Mouse (Mus musculus) monocyte, adult 5-6 weeks (primary cell): ENCODE measurements around the gene Pfpl. TPM values are rescaled to one million over a fixed set of nuclear protein-coding genes. Genes with fewer than 3 reads are reported as not detected.

Experiments
- ATAC-seq: fragments of 153-309, 156-312 bp; replicated peaks from 2 replicates; pipeline ENCODE4 v1.8.0; 2017; ENCODE audit warnings: mild to moderate bottlenecking; ENCODE audit not compliant: low TSS enrichment, insufficient number of reproducible peaks, severe bottlenecking, poor library complexity, low FRiP score
- total RNA-seq: library from RNA; stranded (forward); fragments of 200-1000, 200-491, 200-594 nt; gene quantifications from 3 replicates; pipeline ENCODE4 v1.2.3, GENCODE M21; 2017

Gene Pfpl
- not detected in 3 replicates for total RNA-seq

- ATAC-seq, result no peak
Measured at GRCm38 (mm10) chr19:12427605-12428004, at the start of gene Pfpl. Gene Pfpl, plus strand, starts transcription at chr19:12427905.

GRCm38 (mm10) chr19:12386979-12387378 is 40.7 kb upstream of the Pfpl start, which contains the start of gene Olfr1440:
Gene Olfr1440, plus strand, starts transcription at chr19:12387279.
- ATAC-seq, result no peak

GRCm38 (mm10) chr19:12413737-12414136 is 14.0 kb upstream of the Pfpl start:
- ATAC-seq, result no peak

DNA sequence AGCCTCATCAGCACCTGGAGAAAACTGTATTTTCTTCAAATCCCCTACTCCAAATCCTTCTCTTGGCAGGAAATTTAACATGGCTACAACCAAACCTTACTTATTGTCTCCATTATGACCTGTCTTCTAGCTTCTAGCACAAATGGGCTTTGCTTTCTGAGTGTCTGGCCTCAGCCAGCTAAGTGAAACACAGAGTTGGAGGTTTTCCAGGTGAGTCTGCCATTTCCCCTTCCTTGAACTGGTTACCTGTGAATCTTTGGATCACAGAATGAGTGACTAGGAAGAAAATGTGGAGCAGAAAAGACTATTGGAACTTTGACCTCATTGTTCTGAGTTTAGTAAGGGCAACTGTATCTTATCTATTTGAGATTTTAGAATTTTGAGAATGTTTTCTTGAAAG is 10.3 kb upstream of the Pfpl start, which contains the start of gene Olfr1441:
TSS of gene Olfr1441 (plus strand) at position 73 of the 400 bp plus-strand sequence.
- no peak for ATAC-seq

DNA sequence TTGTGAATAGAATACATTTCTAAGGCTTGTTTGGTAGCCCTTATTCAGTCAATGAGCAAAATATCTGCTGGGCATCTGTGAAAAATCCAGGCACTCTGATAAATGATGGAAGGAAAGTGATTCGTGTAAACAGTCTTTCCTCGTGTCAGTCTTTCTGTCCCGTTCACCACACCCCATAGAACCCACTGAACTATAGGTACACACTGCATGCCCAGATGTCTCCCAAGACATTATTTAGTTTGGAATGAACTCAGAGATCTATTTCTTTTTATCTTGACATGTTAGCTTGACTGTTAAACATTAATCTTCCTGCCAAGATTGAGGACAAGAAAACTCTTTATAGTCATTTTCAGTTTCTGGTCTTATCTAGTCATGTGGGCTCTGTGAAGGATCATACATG is 9.4 kb upstream of the Pfpl start:
- no peak for ATAC-seq

- no peak for ATAC-seq
Measured at GRCm38 (mm10) chr19:12420555-12420954, 7.2 kb upstream of the Pfpl start.

GRCm38 (mm10) chr19:12421680-12422079 is 6.0 kb upstream of the Pfpl start:
- ATAC-seq, result no peak

DNA sequence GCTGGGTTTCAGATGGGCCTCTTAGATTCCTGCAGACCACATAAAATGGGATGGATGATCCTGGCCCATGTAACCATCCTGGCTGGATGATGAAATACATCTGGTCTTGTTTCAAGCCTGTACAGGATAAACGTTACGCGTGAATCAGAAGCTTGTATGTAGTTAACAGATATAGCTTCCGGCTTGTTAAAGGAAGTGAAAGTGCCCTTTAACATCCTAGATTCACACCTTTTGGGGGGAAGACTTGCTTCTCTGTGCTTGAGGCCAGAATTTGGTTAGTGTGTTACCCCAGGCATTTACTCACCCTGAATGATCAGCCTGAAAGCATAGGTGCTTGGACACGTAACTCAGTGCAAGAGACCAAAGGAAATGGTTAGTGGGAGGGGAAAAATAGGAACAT is 604 bp upstream of the Pfpl start:
- ATAC-seq, result no peak

GRCm38 (mm10) chr19:12433033-12433432 is 5.3 kb downstream of the Pfpl start:
- ATAC-seq, result peak; percentile 50

- peak; percentile 59 for ATAC-seq
Measured at GRCm38 (mm10) chr19:12435011-12435416, 7.3 kb downstream of the Pfpl start.

DNA sequence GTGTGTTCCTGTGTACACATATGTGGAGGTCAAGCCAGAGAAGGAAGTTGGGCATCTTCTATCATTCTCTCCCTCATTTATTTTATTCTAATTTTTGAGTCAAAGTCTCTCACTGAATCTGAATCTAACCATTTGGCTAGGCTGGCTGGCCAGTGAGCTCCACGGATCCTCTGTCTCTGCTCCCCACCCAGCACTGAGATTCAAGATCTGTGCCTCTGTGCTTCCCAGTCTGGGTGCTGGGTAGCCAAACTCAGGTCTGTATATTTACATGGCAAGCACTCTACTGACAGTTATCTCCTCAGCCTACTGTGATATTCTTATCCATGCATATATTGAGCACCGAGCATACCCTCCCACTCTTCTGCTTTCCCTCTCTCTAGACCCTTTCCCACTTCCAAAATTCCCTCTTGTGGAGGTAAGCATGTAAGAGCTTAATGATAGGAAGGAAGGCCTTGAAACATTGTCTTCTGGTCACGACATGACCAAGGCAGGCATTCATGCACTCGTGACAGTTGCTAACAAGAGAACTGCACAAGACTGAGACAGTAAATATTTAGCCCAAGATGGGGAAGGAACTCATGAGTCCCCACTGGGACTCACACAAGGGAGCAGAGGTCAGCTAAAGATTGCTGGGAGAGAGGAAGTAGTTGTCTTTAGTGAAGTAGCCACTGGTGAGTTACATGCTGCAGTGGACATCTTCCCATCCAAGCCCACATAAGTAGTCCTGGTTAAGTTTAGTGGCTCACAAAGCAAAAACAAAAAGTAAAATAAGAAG is 8.2 kb downstream of the Pfpl start:
- peak; percentile 30 for ATAC-seq

GRCm38 (mm10) chr19:12439581-12439980 is 11.9 kb downstream of the Pfpl start:
- peak; percentile 29; the same call in 1 of the 2 replicates for ATAC-seq

DNA sequence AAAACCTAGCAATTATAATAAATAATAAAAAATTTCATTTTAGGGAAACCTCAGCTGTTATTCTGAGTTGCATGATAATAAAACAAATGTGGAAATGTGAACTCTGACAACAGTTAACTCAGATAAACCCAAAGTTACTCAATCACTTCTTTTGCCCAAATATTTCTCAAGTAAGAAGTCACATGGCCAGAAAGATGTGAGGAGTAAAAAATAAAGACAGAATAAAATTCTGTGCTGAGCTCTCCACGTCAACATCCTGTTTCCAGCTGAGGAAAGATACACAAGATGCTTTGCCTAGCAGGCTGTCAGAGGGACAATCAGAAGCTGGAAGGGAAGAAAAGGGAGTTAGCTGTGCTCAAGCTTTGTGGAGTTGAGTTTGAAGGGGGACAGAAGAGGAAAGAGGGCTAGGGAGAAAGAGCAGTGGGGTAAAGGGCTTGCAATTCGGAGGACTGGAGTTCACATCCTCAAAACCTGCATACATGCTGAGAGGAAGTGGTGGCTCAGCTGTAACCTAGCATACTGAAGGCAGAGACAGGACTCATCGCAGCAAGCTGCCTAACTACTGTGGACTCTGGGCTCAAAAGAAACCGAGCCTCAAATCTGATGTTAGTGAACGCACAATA is 12.5 kb downstream of the Pfpl start:
- peak; percentile 83 for ATAC-seq

DNA sequence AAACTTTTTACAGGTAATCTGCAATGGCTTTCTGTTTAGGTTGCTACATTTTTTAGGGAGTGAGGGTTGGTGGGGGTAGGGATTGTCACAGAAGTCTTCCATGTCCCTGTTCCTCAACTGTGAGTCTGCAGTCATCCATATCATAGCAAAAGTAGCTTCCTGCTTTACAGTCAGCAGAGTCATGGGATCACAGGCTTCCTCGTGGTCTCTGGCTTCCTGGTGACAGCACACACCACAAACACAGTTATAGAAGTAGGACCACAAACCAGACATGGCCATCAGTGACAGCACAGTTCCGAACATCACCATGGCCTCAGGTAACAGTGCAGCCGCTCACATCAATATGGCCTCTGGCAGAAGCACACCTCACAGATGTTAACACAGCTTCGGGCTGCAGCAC is 14.9 kb downstream of the Pfpl start:
- ATAC-seq, result peak; percentile 38; the same call in 1 of the 2 replicates

DNA sequence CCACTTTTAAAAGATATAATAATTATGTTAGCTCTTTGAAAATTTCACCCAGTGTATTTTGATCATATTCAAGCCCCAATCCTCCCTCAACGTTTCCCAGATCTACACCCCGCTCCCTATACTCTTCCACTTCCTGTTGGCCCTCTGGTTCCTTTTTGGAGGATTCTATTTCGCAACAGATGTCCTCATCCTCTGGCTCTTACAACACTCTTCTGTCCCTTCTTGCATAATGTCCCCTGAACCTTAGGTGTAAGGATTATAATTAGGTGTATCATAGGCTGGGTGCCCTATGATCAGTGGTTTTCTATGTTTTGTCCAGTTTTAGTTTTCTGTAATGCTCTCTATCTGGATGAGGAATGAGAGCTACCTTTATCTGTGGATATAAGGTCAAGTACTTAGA is 17.3 kb downstream of the Pfpl start:
- peak; percentile 51 for ATAC-seq

DNA sequence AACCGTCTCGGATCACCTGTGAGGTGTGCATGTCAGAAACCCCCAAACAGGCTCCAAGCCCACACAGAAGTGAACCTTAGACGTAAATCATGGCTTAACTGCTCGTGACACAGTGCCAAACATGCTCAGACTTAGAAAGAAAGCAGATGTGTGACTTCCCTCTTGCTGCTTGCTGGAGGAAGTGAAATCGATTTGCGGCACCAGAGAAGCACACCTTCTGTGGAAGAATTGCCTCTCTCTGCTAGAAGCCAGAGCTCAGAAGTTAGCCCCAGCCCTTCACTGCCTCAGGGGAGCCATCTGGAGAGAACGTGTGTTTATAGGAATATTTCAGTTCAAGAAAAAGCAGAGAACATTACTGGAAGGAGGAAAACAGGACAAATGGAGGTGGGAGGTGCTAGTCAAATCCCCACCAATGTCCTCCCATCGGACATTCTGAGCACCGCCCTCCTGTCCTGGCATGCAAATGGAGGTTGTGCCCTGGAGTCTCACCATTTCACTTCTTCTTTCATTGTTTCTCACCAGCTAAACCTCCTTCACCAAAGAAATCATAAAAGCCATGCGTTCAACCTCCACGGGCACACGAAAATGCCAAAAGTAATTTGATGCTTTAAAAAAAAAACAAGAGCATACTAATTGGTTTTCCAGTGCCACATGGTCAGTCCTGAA is 29.8 kb downstream of the Pfpl start:
- ATAC-seq, result peak; percentile 87

GRCm38 (mm10) chr19:12459516-12459915 is 31.8 kb downstream of the Pfpl start:
- ATAC-seq, result no peak

- ATAC-seq, result 0 out of 2 replicates have a peak, but pooled peaks have one; percentile 14
Measured at GRCm38 (mm10) chr19:12460282-12461249, 32.9 kb downstream of the Pfpl start, which contains the start of gene Mpeg1. Gene Mpeg1, plus strand, starts transcription at chr19:12460779.
